In genomic region chr19:6839615-6840474, GRCm38 (mm10) we compare ENCODE assay signal across 8 mouse cellular contexts. TPM values are rescaled to one million over a fixed set of nuclear protein-coding genes. Genes with fewer than 3 reads are reported as not detected.
DNase-seq lines count a peak whose midpoint lies in the region; ATAC-seq and TF ChIP-seq lines count a peak whose summit lies in the region.

No protein-coding gene starts in this region.

- H3K4me3 ChIP-seq in embryonic facial prominence, embryonic 14.5 days (ENCODE audit: low read depth, low read length): peak overlapping the region; percentile 76
- H3K4me3 ChIP-seq in hindbrain, embryonic 15.5 days: peak overlapping the region; percentile 75
- H3K4me3 ChIP-seq in limb, embryonic 15.5 days: peak overlapping the region; percentile 74
- H3K4me3 ChIP-seq in midbrain, postnatal 0 days (ENCODE audit: low read depth, low read length): peak overlapping the region; percentile 72

- H3K27ac ChIP-seq in embryonic facial prominence, embryonic 14.5 days (replicated peaks; ENCODE audit: low read depth, low read length): peak overlapping the region; percentile 49; the same call in 1 of the 2 replicates
- H3K27ac ChIP-seq in hindbrain, embryonic 15.5 days (replicated peaks): no peak overlapping the region; the same call in 1 of the 2 replicates
- peak overlapping the region; percentile 75 for H3K27ac ChIP-seq in limb, embryonic 15.5 days
- 0 out of 2 replicates have a peak overlapping the region, but pooled peaks have one; percentile 38 for H3K27ac ChIP-seq in midbrain, postnatal 0 days (ENCODE audit: low read depth, low read length)

- peak; percentile 13 for ATAC-seq in Patski
- peak; percentile 64 for ATAC-seq in embryonic facial prominence, embryonic 14.5 days (ENCODE audit: low read depth)
- ATAC-seq in hindbrain, embryonic 15.5 days (ENCODE audit: low FRiP score, low read depth): peak; percentile 65
- ATAC-seq in limb, embryonic 15.5 days (ENCODE audit: insufficient number of reproducible peaks, low FRiP score, low TSS enrichment, low read depth): peak; percentile 25; the same call in 1 of the 2 replicates
- ATAC-seq in midbrain, postnatal 0 days (ENCODE audit: low FRiP score): peak; percentile 57; the same call in 1 of the 2 replicates

- DNase-seq in heart, adult 11 months: peak; percentile 95
- DNase-seq in heart, adult 9 months (ENCODE audit: low spot score in 2 of 2): no peak
- DNase-seq in Patski (ENCODE audit: low read depth, low spot score): no peak
- DNase-seq in embryonic facial prominence, embryonic 14.5 days (ENCODE audit: low spot score): peak; percentile 76
- DNase-seq in midbrain, postnatal 0 days (ENCODE audit: low spot score): peak; percentile 53
- peak; percentile 56 for DNase-seq in thymus, postnatal 4 days

- peaks cover 33% of the 10 kb centered on the region for H3K36me3 ChIP-seq in embryonic facial prominence, embryonic 14.5 days (ENCODE audit: control insufficient read depth, insufficient read depth, low read length)
- H3K36me3 ChIP-seq in hindbrain, embryonic 15.5 days: no peaks in the 10 kb centered on the region
- H3K36me3 ChIP-seq in limb, embryonic 15.5 days: peaks cover 39% of the 10 kb centered on the region
- peaks cover 14% of the 10 kb centered on the region for H3K36me3 ChIP-seq in midbrain, postnatal 0 days (ENCODE audit: insufficient read depth, low read length)

- WGBS in embryonic facial prominence, embryonic 14.5 days: 3% methylated on average over 29 of the region's 46 CpGs
- WGBS in hindbrain, embryonic 15.5 days: under 1% methylated on average over 46 of the region's 46 CpGs
- 2% methylated on average over 46 of the region's 46 CpGs for WGBS in limb, embryonic 15.5 days
- under 1% methylated on average over 42 of the region's 46 CpGs for WGBS in midbrain, postnatal 0 days

- H3K9ac ChIP-seq in embryonic facial prominence, embryonic 14.5 days (ENCODE audit: low read depth, low read length): peak overlapping the region; percentile 80
- peak overlapping the region; percentile 72 for H3K9ac ChIP-seq in hindbrain, embryonic 15.5 days
- H3K9ac ChIP-seq in limb, embryonic 15.5 days: peak overlapping the region; percentile 74
- H3K9ac ChIP-seq in midbrain, postnatal 0 days (replicated peaks; ENCODE audit: low read length, poor library complexity, severe bottlenecking): peak overlapping the region; percentile 75

- POLR2A ChIA-PET in Patski (lab: Charles Lee): interaction anchor here (0.7 to 1.2 kb wide), 4 partner anchors 10 to 130 kb away, joined by 3 to 7 read pairs (median 4); no protein-coding TSS in a partner anchor

- CTCF ChIA-PET in Patski (lab: Charles Lee): interaction anchor here (0.8 to 1.5 kb wide), 2 partner anchors 10 to 32 kb away, joined by 4 read pairs; no protein-coding TSS in a partner anchor

- H3K27me3 ChIP-seq in Patski: no peaks in the 10 kb centered on the region
- H3K27me3 ChIP-seq in embryonic facial prominence, embryonic 14.5 days (replicated peaks; ENCODE audit: control insufficient read depth, insufficient read depth, low read length): no peaks in the 10 kb centered on the region; the same call in none of the 2 replicates
- peaks cover 32% of the 10 kb centered on the region for H3K27me3 ChIP-seq in hindbrain, embryonic 15.5 days
- H3K27me3 ChIP-seq in limb, embryonic 15.5 days: peaks cover 58% of the 10 kb centered on the region
- 0 out of 2 replicates have a peak, but pooled peaks cover 3% of the 10 kb centered on the region for H3K27me3 ChIP-seq in midbrain, postnatal 0 days (ENCODE audit: insufficient read depth, low read length)

- no peak for TF ChIP-seq CTCF in Patski (IDR thresholded peaks at IDR 0.05)
- no peak for TF ChIP-seq CTCF in midbrain, postnatal 0 days (IDR thresholded peaks at IDR 0.05)

- in situ Hi-C loops in Patski (cut with MboI; ENCODE audit: low pct_unique_long_range_greater_than_20kb): no loop called here

- H3K9me3 ChIP-seq in embryonic facial prominence, embryonic 14.5 days (ENCODE audit: control insufficient read depth, low read length): no peaks in the 10 kb centered on the region
- no peaks in the 10 kb centered on the region for H3K9me3 ChIP-seq in hindbrain, embryonic 15.5 days
- no peaks in the 10 kb centered on the region for H3K9me3 ChIP-seq in limb, embryonic 15.5 days
- H3K9me3 ChIP-seq in midbrain, postnatal 0 days (ENCODE audit: low read length): no peaks in the 10 kb centered on the region

- H3K4me1 ChIP-seq in embryonic facial prominence, embryonic 14.5 days (ENCODE audit: control insufficient read depth, insufficient read depth, low read length): no peaks in the 10 kb centered on the region; the same call in 1 of the 2 replicates
- peaks cover 24% of the 10 kb centered on the region for H3K4me1 ChIP-seq in hindbrain, embryonic 15.5 days (replicated peaks)
- H3K4me1 ChIP-seq in limb, embryonic 15.5 days: peaks cover 18% of the 10 kb centered on the region
- peaks cover 16% of the 10 kb centered on the region; the same call in 1 of the 2 replicates for H3K4me1 ChIP-seq in midbrain, postnatal 0 days (ENCODE audit: insufficient read depth, low read length)

- H3K4me2 ChIP-seq in embryonic facial prominence, embryonic 14.5 days (ENCODE audit: low read depth, low read length): peak overlapping the region; percentile 96
- peak overlapping the region; percentile 99 for H3K4me2 ChIP-seq in hindbrain, embryonic 15.5 days
- peak overlapping the region; percentile 80 for H3K4me2 ChIP-seq in limb, embryonic 15.5 days
- H3K4me2 ChIP-seq in midbrain, postnatal 0 days (ENCODE audit: low read depth, low read length, poor library complexity, severe bottlenecking): peak overlapping the region; percentile 97

RNA-seq across cellular contexts. Expression of gene Rps6ka4, which starts 0.6 kb away (rescaled TPM):
- 51.4 TPM for polyA plus RNA-seq in Patski (2021)
- polyA plus RNA-seq in embryonic facial prominence, embryonic 14.5 days (2014; fragmentation: Nextera tagmentation; extraction: Ambion mirVana): 27.1 and 27.9 TPM in 2 replicates
- 13.3 and 15.8 TPM in 2 replicates for polyA plus RNA-seq in hindbrain, embryonic 15.5 days (2015; fragmentation: Nextera tagmentation; extraction: Ambion mirVana)
- polyA plus RNA-seq in limb, embryonic 15.5 days (2015; fragmentation: Nextera tagmentation; extraction: Ambion mirVana): 33.5 and 36.1 TPM in 2 replicates
- 20.6 and 31.1 TPM in 2 replicates for total RNA-seq in midbrain, postnatal 0 days (2014; rRNA removed)
- polyA plus RNA-seq in midbrain, postnatal 0 days (2015; fragmentation: Nextera tagmentation; extraction: Ambion mirVana): 18.5 and 19.1 TPM in 2 replicates

RNA-seq across cellular contexts. Expression of gene Ccdc88b, which starts 18.2 kb away (rescaled TPM):
- polyA plus RNA-seq in Patski (2021): 0.06 TPM
- polyA plus RNA-seq in embryonic facial prominence, embryonic 14.5 days (2014; fragmentation: Nextera tagmentation; extraction: Ambion mirVana): 1.2 and 1.3 TPM in 2 replicates
- polyA plus RNA-seq in hindbrain, embryonic 15.5 days (2015; fragmentation: Nextera tagmentation; extraction: Ambion mirVana): 0.79 and 1.1 TPM in 2 replicates
- polyA plus RNA-seq in limb, embryonic 15.5 days (2015; fragmentation: Nextera tagmentation; extraction: Ambion mirVana): 1.2 and 1.7 TPM in 2 replicates
- 1.0 and 1.9 TPM in 2 replicates for total RNA-seq in midbrain, postnatal 0 days (2014; rRNA removed)
- polyA plus RNA-seq in midbrain, postnatal 0 days (2015; fragmentation: Nextera tagmentation; extraction: Ambion mirVana): 0.86 and 1.8 TPM in 2 replicates

Comparison
In these comparisons a context has a peak if more than half of its experiments do, and no peak if none do; other contexts are left out.
1. DNase-seq: peak in heart, adult 11 months (single experiment), embryonic facial prominence, embryonic 14.5 days (single experiment), midbrain, postnatal 0 days (single experiment) and thymus, postnatal 4 days (single experiment); none in heart, adult 9 months (0 of 2) and Patski (single experiment).
2. ATAC-seq: peak in every context shown above with its lines; median percentile 65 in hindbrain, embryonic 15.5 days; 64 in embryonic facial prominence, embryonic 14.5 days; 57 in midbrain, postnatal 0 days; 25 in limb, embryonic 15.5 days; 13 in Patski.
3. Peak in every context shown above with its lines, with median percentiles within 50 percentile points of each other: H3K4me2 ChIP-seq, H3K4me3 ChIP-seq and H3K9ac ChIP-seq.